Mouse (Mus musculus) C2C12 (cell line): ENCODE measurements around the gene Anapc13.

Experiments used
- CEBPB ChIP-seq: IDR thresholded peaks from one replicate; pipeline ENCODE4 v1.6.1; 2011; ENCODE audit warnings: low read depth, mild to moderate bottlenecking, control low read depth, moderate library complexity
- CTCF ChIP-seq: IDR thresholded peaks from one replicate; pipeline ENCODE4 v1.5.1; 2011; ENCODE audit not compliant: control insufficient read depth, insufficient read depth, insufficient read length
- MYOD1 ChIP-seq: IDR thresholded peaks from one replicate; pipeline ENCODE4 v1.6.1; 2011; ENCODE audit warnings: low read depth; ENCODE audit not compliant: control insufficient read depth, insufficient read length
- USF1 ChIP-seq: IDR thresholded peaks from one replicate; pipeline ENCODE4 v1.6.1; 2011; ENCODE audit warnings: low read depth, mild to moderate bottlenecking, control low read depth, moderate library complexity

- no peak for TF ChIP-seq CEBPB
- no peak for TF ChIP-seq CTCF
- TF ChIP-seq USF1: no peak
- TF ChIP-seq MYOD1: no peak
Observed at GRCm38 (mm10) chr9:102656355-102657095, 30.4 kb downstream of the Anapc13 start.
